Mouse (Mus musculus): Measurements from ENCODE around the gene Echdc3. TPM values are rescaled to one million over a fixed set of nuclear protein-coding genes. Genes with fewer than 3 reads are reported as not detected.

Echdc3 gene
- polyA plus RNA-seq, 1 experiment from 2014 or later = 7.3 TPM

- ATAC-seq (ENCODE audit: insufficient number of reproducible peaks, low FRiP score) = peak; percentile 59; the same call in 1 of the 2 replicates
- Histone ChIP-seq H3K36me3 (no peaks in the 10 kb centered on the region), H3K4me3 (no peak overlapping the region), H3K4me1 (replicated peaks) (no peaks in the 10 kb centered on the region), H3K27me3 (replicated peaks) (no peaks in the 10 kb centered on the region), H3K27ac (ENCODE audit: poor library complexity, severe bottlenecking) (no peak overlapping the region), H3K9me3 (replicated peaks) (0 out of 2 replicates have a peak, but pooled peaks cover 8% of the 10 kb centered on the region), H3K4me2 (no peak overlapping the region), H3K9ac (no peak overlapping the region)
- WGBS = 13% methylated on average over 4 of the region's 4 CpGs
Observed at GRCm38 (mm10) chr2:6220141-6220805, 7.4 kb upstream of the Echdc3 start.

- peak overlapping the region; percentile 90 for H3K27ac ChIP-seq (ENCODE audit: poor library complexity, severe bottlenecking)
- no peaks in the 10 kb centered on the region for H3K36me3 ChIP-seq
- no peaks in the 10 kb centered on the region for H3K9me3 ChIP-seq (replicated peaks)
- no peaks in the 10 kb centered on the region for H3K27me3 ChIP-seq (replicated peaks)
- H3K4me3 ChIP-seq = peak overlapping the region; percentile 51
- peak overlapping the region; percentile 76 for H3K4me2 ChIP-seq
- H3K9ac ChIP-seq = peak overlapping the region; percentile 86
- peaks cover 31% of the 10 kb centered on the region for H3K4me1 ChIP-seq (replicated peaks)
- 0 out of 2 replicates have a peak, but pooled peaks have one; percentile 3 for ATAC-seq (ENCODE audit: insufficient number of reproducible peaks, low FRiP score)
- WGBS = 39% methylated on average over 9 of the region's 9 CpGs
Observed at GRCm38 (mm10) chr2:6212327-6212723, 508 bp downstream of the Echdc3 start.

GRCm38 (mm10) chr2:6210840-6211239, 2.0 kb downstream of the Echdc3 start:
- Histone ChIP-seq H3K4me3 (no peak overlapping the region), H3K4me1 (replicated peaks) (peaks cover 31% of the 10 kb centered on the region), H3K36me3 (no peaks in the 10 kb centered on the region), H3K27ac (ENCODE audit: poor library complexity, severe bottlenecking) (no peak overlapping the region), H3K9ac (no peak overlapping the region), H3K27me3 (replicated peaks) (no peaks in the 10 kb centered on the region), H3K9me3 (replicated peaks) (no peaks in the 10 kb centered on the region), H3K4me2 (no peak overlapping the region)
- ATAC-seq (ENCODE audit: insufficient number of reproducible peaks, low FRiP score) = no peak
- WGBS = 81% methylated on average over 6 of the region's 6 CpGs

- H3K4me2 ChIP-seq = no peak overlapping the region
- no peak overlapping the region for H3K9ac ChIP-seq
- H3K4me1 ChIP-seq (replicated peaks) = peaks cover 31% of the 10 kb centered on the region
- no peaks in the 10 kb centered on the region for H3K9me3 ChIP-seq (replicated peaks)
- H3K27ac ChIP-seq (ENCODE audit: poor library complexity, severe bottlenecking) = no peak overlapping the region
- H3K4me3 ChIP-seq = no peak overlapping the region
- no peaks in the 10 kb centered on the region for H3K27me3 ChIP-seq (replicated peaks)
- no peaks in the 10 kb centered on the region for H3K36me3 ChIP-seq
- ATAC-seq (ENCODE audit: insufficient number of reproducible peaks, low FRiP score) = no peak
- WGBS = 82% methylated on average over 3 of the region's 3 CpGs
Observed at GRCm38 (mm10) chr2:6209746-6210145, 3.1 kb downstream of the Echdc3 start.

- no peaks in the 10 kb centered on the region for H3K27me3 ChIP-seq (replicated peaks)
- no peak for ATAC-seq (ENCODE audit: insufficient number of reproducible peaks, low FRiP score)
- no peaks in the 10 kb centered on the region for H3K36me3 ChIP-seq
- H3K9me3 ChIP-seq (replicated peaks) = no peaks in the 10 kb centered on the region
- no peak overlapping the region for H3K4me3 ChIP-seq
- H3K27ac ChIP-seq (ENCODE audit: poor library complexity, severe bottlenecking) = no peak overlapping the region
- WGBS = 64% methylated on average over 11 of the region's 11 CpGs
- no peak overlapping the region for H3K4me2 ChIP-seq
- peaks cover 31% of the 10 kb centered on the region for H3K4me1 ChIP-seq (replicated peaks)
- no peak overlapping the region for H3K9ac ChIP-seq
Observed at GRCm38 (mm10) chr2:6209116-6209515, 3.7 kb downstream of the Echdc3 start.

GRCm38 (mm10) chr2:6207736-6208135, 5.1 kb downstream of the Echdc3 start:
- H3K27me3 ChIP-seq (replicated peaks) = no peaks in the 10 kb centered on the region
- 63% methylated on average over 2 of the region's 2 CpGs for WGBS
- H3K4me3 ChIP-seq = no peak overlapping the region
- no peak overlapping the region for H3K4me2 ChIP-seq
- no peaks in the 10 kb centered on the region for H3K9me3 ChIP-seq (replicated peaks)
- no peaks in the 10 kb centered on the region for H3K36me3 ChIP-seq
- ATAC-seq (ENCODE audit: insufficient number of reproducible peaks, low FRiP score) = no peak
- H3K27ac ChIP-seq (ENCODE audit: poor library complexity, severe bottlenecking) = no peak overlapping the region
- no peak overlapping the region for H3K9ac ChIP-seq
- H3K4me1 ChIP-seq (replicated peaks) = peaks cover 26% of the 10 kb centered on the region

GRCm38 (mm10) chr2:6196363-6196973, 16.4 kb downstream of the Echdc3 start:
- H3K36me3 ChIP-seq = no peaks in the 10 kb centered on the region
- peaks cover 7% of the 10 kb centered on the region for H3K4me1 ChIP-seq (replicated peaks)
- 75% methylated on average over 10 of the region's 10 CpGs for WGBS
- H3K9me3 ChIP-seq (replicated peaks) = no peaks in the 10 kb centered on the region
- 0 out of 2 replicates have a peak, but pooled peaks cover 5% of the 10 kb centered on the region for H3K27me3 ChIP-seq (replicated peaks)
- no peak overlapping the region for H3K9ac ChIP-seq
- no peak for ATAC-seq (ENCODE audit: insufficient number of reproducible peaks, low FRiP score)
- H3K27ac ChIP-seq (ENCODE audit: poor library complexity, severe bottlenecking) = no peak overlapping the region
- H3K4me3 ChIP-seq = no peak overlapping the region
- H3K4me2 ChIP-seq = no peak overlapping the region

- WGBS = 72% methylated on average over 15 of the region's 15 CpGs
Observed at GRCm38 (mm10) chr2:6195468-6196239, 17.2 kb downstream of the Echdc3 start.

GRCm38 (mm10) chr2:6194497-6194896, 18.3 kb downstream of the Echdc3 start:
- Histone ChIP-seq H3K9ac (no peak overlapping the region), H3K36me3 (no peaks in the 10 kb centered on the region), H3K27ac (ENCODE audit: poor library complexity, severe bottlenecking) (no peak overlapping the region), H3K4me3 (no peak overlapping the region), H3K9me3 (replicated peaks) (no peaks in the 10 kb centered on the region), H3K4me2 (no peak overlapping the region), H3K27me3 (replicated peaks) (peaks cover 5% of the 10 kb centered on the region; the same call in 1 of the 2 replicates), H3K4me1 (replicated peaks) (peaks cover 7% of the 10 kb centered on the region)
- WGBS = 72% methylated on average over 7 of the region's 7 CpGs
- no peak for ATAC-seq (ENCODE audit: insufficient number of reproducible peaks, low FRiP score)

More at GRCm38 (mm10) chr2:6195468-6196239, 17.2 kb downstream of the Echdc3 start:
- Histone ChIP-seq H3K4me2 (no peak overlapping the region), H3K4me3 (no peak overlapping the region), H3K27me3 (replicated peaks) (0 out of 2 replicates have a peak, but pooled peaks cover 5% of the 10 kb centered on the region), H3K36me3 (no peaks in the 10 kb centered on the region), H3K27ac (ENCODE audit: poor library complexity, severe bottlenecking) (no peak overlapping the region), H3K4me1 (replicated peaks) (peaks cover 7% of the 10 kb centered on the region), H3K9me3 (replicated peaks) (no peaks in the 10 kb centered on the region), H3K9ac (no peak overlapping the region)
- ATAC-seq (ENCODE audit: insufficient number of reproducible peaks, low FRiP score) = no peak

- H3K9ac ChIP-seq = no peak overlapping the region
- peaks cover 5% of the 10 kb centered on the region; the same call in 1 of the 2 replicates for H3K27me3 ChIP-seq (replicated peaks)
- no peak for ATAC-seq (ENCODE audit: insufficient number of reproducible peaks, low FRiP score)
- WGBS = 30% methylated on average over 10 of the region's 10 CpGs
- H3K4me3 ChIP-seq = no peak overlapping the region
- peaks cover 7% of the 10 kb centered on the region for H3K4me1 ChIP-seq (replicated peaks)
- H3K4me2 ChIP-seq = no peak overlapping the region
- no peaks in the 10 kb centered on the region for H3K36me3 ChIP-seq
- no peaks in the 10 kb centered on the region for H3K9me3 ChIP-seq (replicated peaks)
- no peak overlapping the region for H3K27ac ChIP-seq (ENCODE audit: poor library complexity, severe bottlenecking)
Observed at GRCm38 (mm10) chr2:6193591-6193973, 19.3 kb downstream of the Echdc3 start.
